ENCODE assay signal across 8 mouse cellular contexts in genomic region chr17:21962107-21962907, GRCm38 (mm10). TPM values are rescaled to one million over a fixed set of nuclear protein-coding genes. Genes with fewer than 3 reads are reported as not detected.
DNase-seq lines count a peak whose midpoint lies in the region; ATAC-seq and TF ChIP-seq lines count a peak whose summit lies in the region.
"Not testable (repeated sequence)": the region's sequence is repeated elsewhere in the genome, so short reads cannot be mapped to it uniquely, and the experiment has no call there.

Zfp942 (minus strand) TSS chr17:21962464.
Zfp943 (plus strand) TSS chr17:21962552.

- peaks cover 0 to 16% of the 10 kb centered on the region in 2 experiments; a peak in 3 of 4 replicates for H3K36me3 ChIP-seq in MEL (ENCODE audit: control insufficient read depth in 1 of 2, insufficient read depth in 2 of 2, low read length in 2 of 2)
- H3K36me3 ChIP-seq in hindbrain, embryonic 10.5 days; lung, embryonic 16.5 days (ENCODE audit: control insufficient read depth, insufficient read depth, low read length); thymus, adult 2 months (ENCODE audit: control insufficient read depth, insufficient read depth, low read length): not testable (repeated sequence)

- H3K27ac ChIP-seq in MEL (ENCODE audit: control insufficient read depth, low read depth, low read length), result peak within 1 kb of the TSS; percentile 97
- peak within 1 kb of the TSS; percentile 91 for H3K27ac ChIP-seq in hindbrain, embryonic 10.5 days
- H3K27ac ChIP-seq in lung, embryonic 16.5 days (ENCODE audit: low read length), result peak within 1 kb of the TSS; percentile 87
- peak within 1 kb of the TSS; percentile 26 for H3K27ac ChIP-seq in thymus, adult 2 months (ENCODE audit: control insufficient read depth, insufficient read depth, low read length)

- H3K4me1 ChIP-seq in MEL (ENCODE audit: control insufficient read depth in 1 of 2, insufficient read depth in 2 of 2, low read length in 2 of 2); lung, embryonic 16.5 days (replicated peaks; ENCODE audit: control insufficient read depth, insufficient read depth, low read length); thymus, adult 2 months (replicated peaks; ENCODE audit: control insufficient read depth, insufficient read depth, low read length): not testable (repeated sequence)
- H3K4me1 ChIP-seq in hindbrain, embryonic 10.5 days (replicated peaks), result peaks cover 13% of the 10 kb centered on the region

- ATAC-seq in frontal cortex, adult (ENCODE audit: low TSS enrichment), result peak; percentile 96
- ATAC-seq in lung, embryonic 16.5 days (ENCODE audit: low read depth), result peak; percentile 99

- not testable (repeated sequence) for TF ChIP-seq RAD21 in MEL (IDR thresholded peaks at IDR 0.05; ENCODE audit: low read depth, low read length)

- peak within 1 kb of the TSS; percentile 87 to 91 for H3K4me3 ChIP-seq in MEL (ENCODE audit: control insufficient read depth in 1 of 2, insufficient read depth in 1 of 2, low read depth in 2 of 2, low read length in 2 of 2)
- H3K4me3 ChIP-seq in hindbrain, embryonic 10.5 days, result peak within 1 kb of the TSS; percentile 70
- peak within 1 kb of the TSS; percentile 75 for H3K4me3 ChIP-seq in lung, embryonic 16.5 days (ENCODE audit: low read length)
- H3K4me3 ChIP-seq in thymus, adult 2 months (ENCODE audit: control insufficient read depth, insufficient read depth, low read length), result peak within 1 kb of the TSS; percentile 100

- not testable (repeated sequence) for TF ChIP-seq CTCF in MEL (IDR thresholded peaks at IDR 0.05 in 2 of 3, conservative IDR thresholded peaks at IDR 0.05 in 1 of 3; ENCODE audit: control insufficient read depth in 1 of 3, insufficient read depth in 1 of 3, low read depth in 2 of 3, low read length in 3 of 3, poor library complexity in 1 of 3, severe bottlenecking in 1 of 3); thymus, adult 2 months (IDR thresholded peaks at IDR 0.05; ENCODE audit: borderline replicate concordance, control insufficient read depth, extremely low read depth, insufficient read depth, low read length, poor library complexity)

- peaks cover 19% of the 10 kb centered on the region for H3K79me2 ChIP-seq in MEL (ENCODE audit: control insufficient read depth, insufficient read depth, low read length, poor library complexity)

- peak within 1 kb of the TSS; percentile 68 for H3K4me2 ChIP-seq in lung, embryonic 16.5 days (ENCODE audit: low read depth, low read length)

- not testable (repeated sequence) for H3K9me3 ChIP-seq in MEL (replicated peaks; ENCODE audit: insufficient read depth, low read length); lung, embryonic 16.5 days (ENCODE audit: control insufficient read depth, low read length)
- H3K9me3 ChIP-seq in hindbrain, embryonic 10.5 days, result peaks cover 10% of the 10 kb centered on the region; the same call in 1 of the 2 replicates

- TF ChIP-seq EP300 in MEL (IDR thresholded peaks at IDR 0.05; ENCODE audit: low read depth in 1 of 2, low read length in 2 of 2), result not testable (repeated sequence)

- TF ChIP-seq POLR2A in MEL (IDR thresholded peaks at IDR 0.05; ENCODE audit: control insufficient read depth in 1 of 2, insufficient read depth in 1 of 2, low read depth in 1 of 2, low read length in 2 of 2, poor library complexity in 1 of 2), result peak; percentile 59 to 63; a peak in 2 of 4 replicates
- TF ChIP-seq POLR2A in thymus, adult 2 months (IDR thresholded peaks at IDR 0.05; ENCODE audit: control insufficient read depth, extremely low read depth, insufficient read depth, low read length, poor library complexity), result 0 out of 2 replicates have a peak, but pooled peaks have one; percentile 23

- WGBS in hindbrain, embryonic 10.5 days, result under 1% methylated on average over 47 of the region's 55 CpGs
- 0% methylated on average over 40 of the region's 55 CpGs for WGBS in lung, embryonic 16.5 days
- 1% methylated on average over 44 of the region's 55 CpGs for WGBS in thymus, adult 2 months

- peak; percentile 79 for DNase-seq in MEL (ENCODE audit: low read depth, low spot score)
- peak; percentile 76 for DNase-seq in cerebellum, adult 9-10 months
- DNase-seq in hindbrain, embryonic 10.5 days (ENCODE audit: low spot score), result peak; percentile 78
- peak; percentile 62 for DNase-seq in layer of hippocampus, adult 9-11 months
- DNase-seq in ovary, adult 18-20 months (ENCODE audit: low spot score), result peak; percentile 42
- peak; percentile 70 for DNase-seq in thymus, adult 2 months

- peak within 1 kb of the TSS; percentile 88 for H3K9ac ChIP-seq in MEL (ENCODE audit: control insufficient read depth, low read depth, low read length, poor library complexity, severe bottlenecking)
- peak within 1 kb of the TSS; percentile 84 for H3K9ac ChIP-seq in lung, embryonic 16.5 days (ENCODE audit: low read length)

- not testable (repeated sequence) for H3K27me3 ChIP-seq in MEL (ENCODE audit: control insufficient read depth in 1 of 2, insufficient read depth in 2 of 2, low read length in 2 of 2); hindbrain, embryonic 10.5 days (ENCODE audit: insufficient read depth, poor library complexity, severe bottlenecking); lung, embryonic 16.5 days (ENCODE audit: control insufficient read depth, insufficient read depth, low read depth, low read length); thymus, adult 2 months (ENCODE audit: control insufficient read depth, insufficient read depth, low read length)

TF ChIP-seq in MEL, 35 proteins besides CTCF, POLR2A, EP300 and RAD21:
- TF ChIP-seq SIN3A (IDR thresholded peaks at IDR 0.05; ENCODE audit: low read length), result peak; percentile 53; the same call in 1 of the 2 replicates
- peak; percentile 47; the same call in 1 of the 2 replicates for TF ChIP-seq MXI1 (IDR thresholded peaks at IDR 0.05; ENCODE audit: low read depth, low read length)
- TF ChIP-seq TCF12 (IDR thresholded peaks at IDR 0.05; ENCODE audit: low read depth, low read length), result 0 out of 2 replicates have a peak, but pooled peaks have one; percentile 3
- TF ChIP-seq TBP (IDR thresholded peaks at IDR 0.05; ENCODE audit: low read depth, low read length), result 0 out of 2 replicates have a peak, but pooled peaks have one; percentile 13
- peak; percentile 54 for TF ChIP-seq USF1 (IDR thresholded peaks at IDR 0.05; ENCODE audit: low read depth, low read length)
- 0 out of 2 replicates have a peak, but pooled peaks have one; percentile 54 for TF ChIP-seq UBTF (IDR thresholded peaks at IDR 0.05; ENCODE audit: borderline replicate concordance, insufficient read depth, low read depth, low read length)
- TF ChIP-seq NELFE (IDR thresholded peaks at IDR 0.05; ENCODE audit: low read depth, low read length), result peak; percentile 58; the same call in 1 of the 2 replicates
- peak; percentile 24; the same call in 1 of the 2 replicates for TF ChIP-seq NRF1 (IDR thresholded peaks at IDR 0.05; ENCODE audit: insufficient read depth, low read depth, low read length, poor library complexity, severe bottlenecking)
- peak; percentile 60 for TF ChIP-seq HCFC1 (IDR thresholded peaks at IDR 0.05; ENCODE audit: low read depth, low read length)

RNA-seq across cellular contexts. Expression of gene Zfp942, which starts in this region (rescaled TPM):
- total RNA-seq in MEL (2012; rRNA removed), result 5.8 and 7.0 TPM in 2 replicates
- polyA plus RNA-seq in MEL (2012; ENCODE audit: insufficient read depth in 1 of 2, insufficient read length in 2 of 2, low read depth in 1 of 2, low replicate concordance in 2 of 2, missing spikeins in 1 of 2), result 1 to 10 TPM in 1 of 2 experiments, not detected in 1; 4.8 TPM
- 15.4 and 22.7 TPM in 2 replicates for polyA plus RNA-seq in hindbrain, embryonic 10.5 days (2016; fragmentation: Nextera tagmentation; extraction: Ambion mirVana)
- polyA plus RNA-seq in lung, embryonic 16.5 days (2015; fragmentation: Nextera tagmentation; extraction: Ambion mirVana), result 19.3 and 22.0 TPM in 2 replicates
- 5.2 and 5.7 TPM in 2 replicates for polyA plus RNA-seq in thymus, adult 2 months (2012; rRNA removed)

RNA-seq across cellular contexts. Expression of gene Zfp943, which starts in this region (rescaled TPM):
- 2.0 and 2.5 TPM in 2 replicates for total RNA-seq in MEL (2012; rRNA removed)
- polyA plus RNA-seq in MEL (2012; ENCODE audit: insufficient read depth in 1 of 2, insufficient read length in 2 of 2, low read depth in 1 of 2, low replicate concordance in 2 of 2, missing spikeins in 1 of 2), result 1 to 10 TPM in 1 of 2 experiments, not detected in 1; 2.6 TPM
- 13.8 and 15.1 TPM in 2 replicates for polyA plus RNA-seq in hindbrain, embryonic 10.5 days (2016; fragmentation: Nextera tagmentation; extraction: Ambion mirVana)
- polyA plus RNA-seq in lung, embryonic 16.5 days (2015; fragmentation: Nextera tagmentation; extraction: Ambion mirVana), result 15.3 and 17.2 TPM in 2 replicates
- polyA plus RNA-seq in thymus, adult 2 months (2012; rRNA removed), result 9.3 and 10.3 TPM in 2 replicates

Comparison
In these comparisons a context has a peak if more than half of its experiments do, and no peak if none do; other contexts are left out.
1. Peak in every context shown above with its lines: DNase-seq, ATAC-seq, H3K4me3 ChIP-seq and H3K27ac ChIP-seq.
2. H3K27ac ChIP-seq: peak in every context shown above with its lines; median percentile 97 in MEL; 91 in hindbrain, embryonic 10.5 days; 87 in lung, embryonic 16.5 days; 26 in thymus, adult 2 months.